Mouse (Mus musculus): ENCODE measurements around the gene Mtrf1. TPM values are rescaled to one million over a fixed set of nuclear protein-coding genes. Genes with fewer than 3 reads are reported as not detected.
"Not testable (repeated sequence)": the region's sequence is repeated elsewhere in the genome, so short reads cannot be mapped to it uniquely, and the experiment has no call there.

Gene Mtrf1
- polyA plus RNA-seq, 1 experiment from 2014 or later = 7.6 TPM

DNA sequence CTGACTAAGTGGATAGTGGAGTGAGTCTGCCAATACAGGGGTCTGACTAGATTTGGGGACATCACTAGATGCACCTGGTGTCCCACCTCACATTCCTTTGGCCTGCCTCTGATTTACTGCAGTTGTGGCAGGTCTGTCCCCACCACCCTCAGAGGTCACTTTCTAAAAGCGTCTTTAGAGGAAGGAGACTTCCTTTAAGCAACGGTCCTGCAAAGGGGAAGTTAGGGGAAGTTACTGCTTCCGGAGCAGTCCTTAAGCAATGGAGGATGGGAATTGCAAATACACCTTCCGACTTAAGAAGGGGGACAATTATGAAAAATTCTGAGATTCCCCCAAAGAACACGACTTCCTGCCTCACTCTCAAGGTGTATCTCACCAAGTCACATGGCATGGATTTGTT lies 43.9 kb downstream of the Mtrf1 start:
- Histone ChIP-seq H3K36me3 (ENCODE audit: insufficient read depth, low read length) (no peaks in the 10 kb centered on the region), H3K9me3 (ENCODE audit: low read length) (no peaks in the 10 kb centered on the region), H3K4me1 (ENCODE audit: insufficient read depth, low read depth, low read length) (no peaks in the 10 kb centered on the region), H3K9ac (replicated peaks; ENCODE audit: low read depth) (no peak overlapping the region), H3K4me3 (ENCODE audit: low read depth, low read length) (no peak overlapping the region), H3K27me3 (replicated peaks; ENCODE audit: insufficient read depth, low read length) (no peaks in the 10 kb centered on the region), H3K27ac (ENCODE audit: low read length) (no peak overlapping the region), H3K4me2 (replicated peaks; ENCODE audit: low read depth, low read length) (no peak overlapping the region)
- ATAC-seq (no peak), DNase-seq (ENCODE audit: low spot score) (peak; percentile 17)
- no peak for TF ChIP-seq EP300 (IDR thresholded peaks at IDR 0.05)
- TF ChIP-seq CTCF (IDR thresholded peaks at IDR 0.05) = no peak
- WGBS = 62% methylated on average over 5 of the region's 5 CpGs

DNA sequence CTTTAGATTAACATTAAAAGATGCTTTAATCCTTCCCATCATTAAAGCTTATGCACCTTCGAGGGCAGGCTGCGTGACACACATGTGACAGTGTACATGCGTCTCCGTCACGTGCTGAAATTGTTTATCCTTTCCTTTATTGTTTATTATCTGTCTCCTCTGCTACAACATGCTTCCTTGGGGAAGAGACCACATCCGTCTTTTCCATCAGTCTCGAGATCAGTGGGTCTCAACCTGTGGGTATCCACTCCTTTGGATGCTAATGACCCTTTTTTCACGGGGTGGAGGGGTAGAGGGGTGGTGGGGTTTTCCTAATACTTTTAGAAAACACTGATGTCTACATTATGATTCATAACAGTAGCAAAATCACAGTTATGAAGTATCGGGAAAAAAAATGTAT lies 47.0 kb downstream of the Mtrf1 start:
- Histone ChIP-seq H3K36me3 (ENCODE audit: insufficient read depth, low read length) (no peaks in the 10 kb centered on the region), H3K27ac (ENCODE audit: low read length) (no peak overlapping the region), H3K9ac (replicated peaks; ENCODE audit: low read depth) (no peak overlapping the region), H3K4me3 (ENCODE audit: low read depth, low read length) (no peak overlapping the region), H3K9me3 (ENCODE audit: low read length) (no peaks in the 10 kb centered on the region), H3K4me1 (ENCODE audit: insufficient read depth, low read depth, low read length) (no peaks in the 10 kb centered on the region), H3K27me3 (replicated peaks; ENCODE audit: insufficient read depth, low read length) (no peaks in the 10 kb centered on the region), H3K4me2 (replicated peaks; ENCODE audit: low read depth, low read length) (no peak overlapping the region)
- TF ChIP-seq CTCF (IDR thresholded peaks at IDR 0.05) (no peak), EP300 (IDR thresholded peaks at IDR 0.05) (no peak)
- DNase-seq (ENCODE audit: low spot score) = no peak
- 69% methylated on average over 9 of the region's 9 CpGs for WGBS
- no peak for ATAC-seq

DNA sequence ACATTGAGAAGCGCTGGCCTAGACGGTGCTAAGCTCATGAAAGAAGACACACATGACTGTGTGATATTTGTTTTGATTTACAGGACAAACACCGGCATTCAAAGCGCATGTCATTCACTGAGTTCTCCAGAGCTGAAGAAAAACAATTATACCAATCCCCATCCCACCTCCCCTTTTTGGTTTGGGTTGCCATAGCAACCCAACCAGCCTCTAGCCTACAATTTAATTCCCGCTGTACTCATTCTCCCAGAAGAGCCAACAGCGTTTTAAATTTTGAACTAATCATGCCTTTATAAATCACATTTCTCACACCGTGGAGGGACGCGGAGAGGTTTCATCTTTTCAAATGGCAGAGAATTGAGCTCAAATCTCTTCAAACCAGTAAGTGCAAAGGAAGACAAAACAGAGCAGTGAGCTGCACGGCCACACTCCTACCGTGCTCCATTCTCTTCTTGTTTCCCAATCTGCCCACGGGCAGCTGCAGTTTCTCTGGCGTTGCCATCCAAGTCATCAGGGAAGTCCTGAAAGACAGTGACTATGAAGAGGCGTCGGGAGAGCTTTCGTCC lies 47.6 kb downstream of the Mtrf1 start:
- Histone ChIP-seq H3K4me3 (ENCODE audit: low read depth, low read length) (no peak overlapping the region), H3K27me3 (replicated peaks; ENCODE audit: insufficient read depth, low read length) (no peaks in the 10 kb centered on the region), H3K27ac (ENCODE audit: low read length) (no peak overlapping the region), H3K9ac (replicated peaks; ENCODE audit: low read depth) (no peak overlapping the region), H3K4me1 (ENCODE audit: insufficient read depth, low read depth, low read length) (no peaks in the 10 kb centered on the region), H3K36me3 (ENCODE audit: insufficient read depth, low read length) (no peaks in the 10 kb centered on the region), H3K4me2 (replicated peaks; ENCODE audit: low read depth, low read length) (no peak overlapping the region), H3K9me3 (ENCODE audit: low read length) (no peaks in the 10 kb centered on the region)
- 70% methylated on average over 16 of the region's 16 CpGs for WGBS
- DNase-seq (ENCODE audit: low spot score) (no peak), ATAC-seq (no peak)
- TF ChIP-seq CTCF (IDR thresholded peaks at IDR 0.05) = no peak
- TF ChIP-seq EP300 (IDR thresholded peaks at IDR 0.05) = no peak

DNA sequence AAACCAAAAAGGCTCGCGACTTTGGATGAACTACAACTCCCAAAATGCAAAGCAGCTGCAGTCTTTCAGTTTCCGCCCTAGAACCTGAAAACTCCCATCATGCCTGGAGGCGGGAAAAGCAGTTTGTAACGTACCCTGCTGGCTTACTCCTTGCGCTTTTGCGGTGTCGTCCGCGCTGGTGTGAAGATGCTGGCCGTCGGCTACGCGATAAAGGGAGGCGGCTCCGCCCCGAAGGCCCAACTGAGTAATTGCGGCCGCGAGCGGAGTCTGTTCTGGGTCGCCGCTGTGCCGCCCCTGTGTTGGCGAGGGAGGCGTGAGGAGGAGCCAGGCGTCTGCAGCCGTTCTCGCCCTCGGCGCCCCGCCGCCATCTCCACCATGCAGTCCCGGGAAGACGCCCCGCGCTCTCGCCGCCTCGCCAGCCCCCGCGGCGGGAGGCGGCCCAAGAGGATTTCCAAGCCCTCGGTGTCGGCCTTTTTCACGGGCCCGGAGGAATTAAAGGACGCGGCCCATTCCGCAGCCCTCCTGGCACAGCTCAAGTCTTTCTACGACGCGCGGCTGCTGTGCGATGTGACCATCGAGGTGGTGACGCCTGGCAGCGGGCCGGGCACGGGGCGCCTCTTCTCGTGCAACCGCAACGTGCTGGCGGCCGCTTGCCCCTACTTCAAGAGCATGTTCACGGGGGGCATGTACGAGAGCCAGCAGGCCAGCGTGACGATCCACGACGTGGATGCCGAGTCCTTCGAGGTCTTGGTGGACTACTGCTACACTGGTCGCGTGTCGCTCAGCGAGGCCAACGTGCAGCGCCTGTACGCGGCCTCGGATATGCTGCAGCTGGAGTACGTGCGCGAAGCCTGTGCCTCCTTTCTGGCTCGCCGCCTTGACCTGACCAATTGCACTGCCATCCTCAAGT lies 54.4 kb downstream of the Mtrf1 start, which contains the start of gene Kbtbd6:
Gene Kbtbd6 (plus strand): TSS at position 155 of the 910 bp plus-strand sequence.
- 4% methylated on average over 33 of the region's 89 CpGs for WGBS
- H3K9me3 ChIP-seq (ENCODE audit: low read length); H3K27ac ChIP-seq (ENCODE audit: low read length); H3K36me3 ChIP-seq (ENCODE audit: insufficient read depth, low read length); H3K4me1 ChIP-seq (ENCODE audit: insufficient read depth, low read depth, low read length); H3K9ac ChIP-seq (replicated peaks; ENCODE audit: low read depth); H3K27me3 ChIP-seq (replicated peaks; ENCODE audit: insufficient read depth, low read length): not testable (repeated sequence)
- DNase-seq (ENCODE audit: low spot score) (peak; percentile 95), ATAC-seq (peak; percentile 94)
- H3K4me2 ChIP-seq (replicated peaks; ENCODE audit: low read depth, low read length) = peak within 1 kb of the TSS; percentile 63
- H3K4me3 ChIP-seq (ENCODE audit: low read depth, low read length) = peak within 1 kb of the TSS; percentile 57
- TF ChIP-seq CTCF (IDR thresholded peaks at IDR 0.05) = peak; percentile 7; the same call in 1 of the 2 replicates

DNA sequence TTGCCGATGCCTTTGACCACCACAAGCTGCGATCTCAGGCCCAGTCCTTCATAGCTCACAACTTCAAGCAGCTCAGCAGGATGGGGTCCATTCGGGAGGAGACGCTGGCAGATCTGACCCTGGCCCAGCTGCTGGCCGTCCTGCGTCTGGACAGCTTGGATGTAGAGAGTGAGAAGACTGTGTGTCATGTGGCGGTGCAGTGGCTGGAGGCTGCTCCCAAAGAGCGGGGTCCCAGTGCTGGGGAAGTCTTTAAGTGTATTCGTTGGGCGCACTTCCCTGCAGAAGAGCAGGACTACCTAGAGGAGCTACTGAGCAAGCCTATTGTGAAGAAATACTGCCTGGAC lies 55.0 kb downstream of the Mtrf1 start:
- H3K4me3 ChIP-seq (ENCODE audit: low read depth, low read length); H3K27ac ChIP-seq (ENCODE audit: low read length); H3K4me1 ChIP-seq (ENCODE audit: insufficient read depth, low read depth, low read length); H3K36me3 ChIP-seq (ENCODE audit: insufficient read depth, low read length); H3K9ac ChIP-seq (replicated peaks; ENCODE audit: low read depth); ATAC-seq; H3K27me3 ChIP-seq (replicated peaks; ENCODE audit: insufficient read depth, low read length); H3K4me2 ChIP-seq (replicated peaks; ENCODE audit: low read depth, low read length); H3K9me3 ChIP-seq (ENCODE audit: low read length); DNase-seq (ENCODE audit: low spot score): not testable (repeated sequence)
- WGBS = 95% methylated on average over 6 of the region's 10 CpGs

DNA sequence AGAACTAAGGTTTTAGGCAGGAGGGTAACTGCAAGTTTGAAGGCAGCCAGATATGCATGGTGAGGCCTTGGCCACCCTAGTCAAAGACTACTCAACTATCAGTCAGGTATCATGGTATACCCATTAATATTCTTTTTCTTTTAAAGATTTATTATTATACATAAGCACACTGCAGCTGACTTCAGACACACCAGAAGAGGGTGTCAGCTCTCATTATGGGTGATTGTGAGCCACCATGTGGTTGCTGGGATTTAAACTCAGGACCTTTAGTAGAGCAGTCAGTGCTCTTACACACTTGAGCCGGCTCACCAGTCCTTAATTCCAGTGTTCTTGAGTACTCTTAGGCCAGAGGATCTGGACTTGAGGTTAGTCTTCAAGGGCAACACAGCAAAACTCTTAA lies 62.8 kb downstream of the Mtrf1 start:
- no peak for DNase-seq (ENCODE audit: low spot score)
- 60% methylated on average over 1 of the region's 1 CpGs for WGBS
- H3K4me1 ChIP-seq (ENCODE audit: insufficient read depth, low read depth, low read length) = no peaks in the 10 kb centered on the region
- H3K27ac ChIP-seq (ENCODE audit: low read length) = no peak overlapping the region
- peaks cover 10% of the 10 kb centered on the region; the same call in 1 of the 2 replicates for H3K36me3 ChIP-seq (ENCODE audit: insufficient read depth, low read length)
- H3K9me3 ChIP-seq (ENCODE audit: low read length) = no peaks in the 10 kb centered on the region
- no peak overlapping the region for H3K4me3 ChIP-seq (ENCODE audit: low read depth, low read length)
- H3K9ac ChIP-seq (replicated peaks; ENCODE audit: low read depth) = no peak overlapping the region
- H3K27me3 ChIP-seq (replicated peaks; ENCODE audit: insufficient read depth, low read length) = no peaks in the 10 kb centered on the region
- no peak for TF ChIP-seq CTCF (IDR thresholded peaks at IDR 0.05)
- no peak for TF ChIP-seq EP300 (IDR thresholded peaks at IDR 0.05)
- no peak for ATAC-seq
- no peak overlapping the region for H3K4me2 ChIP-seq (replicated peaks; ENCODE audit: low read depth, low read length)
